Mouse (Mus musculus): ENCODE data around the gene Srcin1.

The Srcin1 gene

DNA sequence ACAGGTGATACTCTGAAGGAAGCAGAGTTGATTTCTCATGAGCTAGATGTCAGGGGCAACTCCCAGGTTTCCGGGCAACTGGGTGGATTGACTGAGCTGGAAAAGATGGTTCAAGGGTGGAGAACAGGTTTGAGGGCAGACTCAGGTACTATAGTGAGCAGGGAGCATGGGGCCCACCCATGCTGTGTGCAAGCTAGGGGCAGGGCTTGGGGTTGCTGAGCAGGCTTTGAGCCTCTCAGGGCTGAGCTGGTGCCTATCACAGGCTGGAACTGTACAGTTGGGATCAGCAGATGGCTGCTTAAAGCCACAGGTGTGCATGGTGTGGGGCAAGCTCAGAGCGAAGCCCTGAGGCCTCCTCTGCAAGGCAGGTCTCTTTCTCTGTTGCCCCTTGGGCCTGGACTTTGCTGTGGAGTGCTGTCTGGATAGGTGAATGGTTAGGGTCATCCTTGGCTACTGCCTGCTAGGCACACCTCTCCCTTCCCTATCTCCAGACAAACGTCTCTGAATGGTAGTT lies 114.6 kb downstream of the Srcin1 start:
- no peak for DNase-seq
